Mouse (Mus musculus) subcutaneous adipose tissue, adult 2 months (tissue): ENCODE results near the gene Pias1. TPM values are rescaled to one million over a fixed set of nuclear protein-coding genes. Genes with fewer than 3 reads are reported as not detected.

Experiments
- polyA plus RNA-seq: library from polyadenylated mRNA; depleted of rRNA; stranded (reverse); fragments of >200 nt; gene quantifications from 2 replicates; pipeline ENCODE4 v1.2.3, GENCODE M21; 2012; ENCODE audit warnings: low replicate concordance; rRNA removed

Gene Pias1
- polyA plus RNA-seq: 21.2 and 35.9 TPM in 2 replicates

GRCm38 (mm10) chr9:62987824-62988223, at the start of gene Pias1:
Pias1 (minus strand) TSS chr9:62987924.

GRCm38 (mm10) chr9:62857719-62858261, 129.9 kb downstream of the Pias1 start, which contains the start of gene Calml4:
Calml4 (plus strand) TSS chr9:62858080.

GRCm38 (mm10) chr9:62838506-62839171, 149.1 kb downstream of the Pias1 start, which contains the start of gene Cln6:
Cln6 (plus strand) TSS chr9:62838785.

Other genes starting within 250 kb of the Pias1 start
- gene Fem1b, start 176.0 kb downstream of the Pias1 start, polyA plus RNA-seq: 6.0 and 14.2 TPM in 2 replicates
- gene Cln6, start 149.1 kb downstream of the Pias1 start, polyA plus RNA-seq: 31.7 and 74.8 TPM in 2 replicates
- 4.0 and 10.6 TPM in 2 replicates for gene Calml4, start 129.8 kb downstream of the Pias1 start, polyA plus RNA-seq
- gene Skor1, start 161.0 kb upstream of the Pias1 start, polyA plus RNA-seq: 0.03 and 0.08 TPM in 2 replicates